Mouse (Mus musculus) limb, embryonic 10.5 days (tissue): Measurements from ENCODE around the gene C130032M10Rik. TPM values are rescaled to one million over a fixed set of nuclear protein-coding genes. Genes with fewer than 3 reads are reported as not detected.

Source experiments
- DNase-seq: peaks from one replicate; pipeline ENCODE4 v3.0.0-alpha.2; 2017; ENCODE audit warnings: low spot score
- H3K27ac ChIP-seq: fragments of 300-500 bp; sonication (generic); 2 replicates; pipeline ENCODE4 v1.5.1; 2016; ENCODE audit warnings: mild to moderate bottlenecking
- H3K27me3 ChIP-seq: fragments of 300-500 bp; sonication (generic); 2 replicates; pipeline ENCODE4 v1.6.1; 2016; ENCODE audit warnings: low read depth, mild to moderate bottlenecking; ENCODE audit not compliant: poor library complexity, severe bottlenecking
- H3K36me3 ChIP-seq: fragments of 300-500 bp; sonication (generic); 2 replicates; pipeline ENCODE4 v1.6.1; 2016; ENCODE audit warnings: mild to moderate bottlenecking, moderate library complexity
- H3K4me1 ChIP-seq: fragments of 300-500 bp; sonication (generic); 2 replicates; pipeline ENCODE4 v1.6.1; 2016
- H3K4me3 ChIP-seq: fragments of 300-500 bp; sonication (generic); 2 replicates; pipeline ENCODE4 v1.5.1; 2016; ENCODE audit warnings: mild to moderate bottlenecking, moderate library complexity
- H3K9me3 ChIP-seq: fragments of 300-500 bp; sonication (generic); replicated peaks from 2 replicates; pipeline ENCODE4 v1.6.1; 2016; ENCODE audit warnings: mild to moderate bottlenecking
- WGBS: fragments of 180-500 bp; shearing (Covaris S2); methylation state at CpG from one replicate; pipeline ENCODE4 v1.1.7; 2016; 5-methylcytosine and 5-hydroxymethylcytosine counted together
- polyA plus RNA-seq: library from polyadenylated mRNA; unstranded; fragments of >200 nt; fragmentation: Nextera tagmentation; extraction: Ambion mirVana; gene quantifications from 2 replicates; pipeline ENCODE4 v1.2.1, GENCODE M21; 2016

Gene C130032M10Rik
- polyA plus RNA-seq, 1 experiment from 2014 or later, result 1.6 TPM

DNA sequence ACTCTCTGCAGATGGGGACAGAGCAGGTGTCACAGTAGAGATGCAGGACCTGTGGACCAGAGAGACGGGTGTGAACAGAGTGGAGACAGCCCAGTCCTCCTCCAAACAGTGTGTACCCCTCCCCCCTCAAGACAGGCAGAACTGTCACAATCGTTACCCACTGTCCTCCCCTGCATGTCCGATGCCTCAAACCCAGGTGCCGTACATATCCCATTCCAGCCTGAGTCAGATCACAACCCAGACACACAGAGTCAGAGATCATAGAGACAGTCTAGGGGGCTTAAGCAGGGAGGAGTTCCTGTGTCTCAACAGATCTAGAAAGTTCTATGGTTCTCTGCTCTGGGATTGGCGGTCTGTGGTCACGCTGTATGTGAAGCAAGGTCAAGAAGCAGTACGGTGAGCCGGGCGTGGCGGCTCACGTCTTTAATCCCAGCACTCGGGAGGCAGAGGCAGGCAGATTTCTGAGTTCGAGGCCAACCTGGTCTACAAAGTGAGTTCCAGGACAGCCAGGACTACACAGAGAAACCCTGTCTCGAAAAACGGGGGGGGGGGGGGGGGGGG, 9.7 kb downstream of the C130032M10Rik start:
- DNase-seq, result no peak
- Histone ChIP-seq H3K36me3 (peaks cover 36% of the 10 kb centered on the region), H3K4me1 (peaks cover 39% of the 10 kb centered on the region), H3K4me3 (no peak overlapping the region), H3K27ac (peak overlapping the region; percentile 14; the same call in 1 of the 2 replicates), H3K9me3 (no peaks in the 10 kb centered on the region), H3K27me3 (no peaks in the 10 kb centered on the region)
- WGBS, result 93% methylated on average over 13 of the region's 15 CpGs

DNA sequence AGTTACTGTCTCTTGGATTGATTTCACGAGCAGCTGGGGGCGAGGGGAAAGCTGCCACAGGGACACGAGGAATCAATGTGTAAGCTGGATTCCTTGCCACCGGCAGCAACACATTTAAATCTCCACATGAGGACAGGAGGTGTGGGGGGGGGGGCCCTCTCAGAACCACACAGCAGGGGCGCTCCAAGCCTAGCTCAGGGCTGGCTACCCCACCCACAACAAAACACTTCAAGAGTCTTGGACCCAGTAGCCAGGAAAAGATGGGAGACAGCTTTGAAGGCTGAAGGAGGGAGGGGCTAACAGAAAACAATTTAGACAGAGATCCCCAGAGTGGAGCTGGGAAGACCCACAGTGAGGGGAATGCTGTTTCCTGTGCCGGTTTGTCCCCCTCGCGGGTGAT, 10.4 kb downstream of the C130032M10Rik start:
- WGBS, result 10% methylated on average over 8 of the region's 8 CpGs
- no peak for DNase-seq
- Histone ChIP-seq H3K4me1 (peaks cover 47% of the 10 kb centered on the region), H3K27ac (peak overlapping the region; percentile 78), H3K36me3 (peaks cover 36% of the 10 kb centered on the region), H3K4me3 (peak overlapping the region; percentile 35), H3K27me3 (no peaks in the 10 kb centered on the region), H3K9me3 (no peaks in the 10 kb centered on the region)

DNA sequence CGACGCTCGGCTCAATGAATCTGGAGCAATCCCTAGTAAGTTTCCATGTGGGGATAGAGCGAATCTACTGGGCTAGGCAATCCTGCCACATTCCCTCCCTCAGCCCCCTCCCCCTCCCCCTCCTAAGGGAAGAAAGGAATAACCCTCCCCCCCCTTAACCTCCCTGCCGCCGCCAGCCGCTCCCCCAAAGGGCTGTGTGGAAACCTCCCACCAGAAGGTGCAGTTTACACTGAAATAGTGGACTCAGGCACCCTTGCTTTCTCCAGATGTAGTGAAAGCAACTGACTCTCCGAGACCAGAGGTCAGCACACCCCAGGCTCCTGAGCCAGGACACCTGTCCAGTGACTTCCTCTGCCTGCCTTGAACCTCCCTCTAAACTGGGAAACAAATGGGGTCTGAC, 11.1 kb downstream of the C130032M10Rik start:
- WGBS, result 2% methylated on average over 8 of the region's 8 CpGs
- no peaks in the 10 kb centered on the region for H3K27me3 ChIP-seq
- peaks cover 36% of the 10 kb centered on the region for H3K36me3 ChIP-seq
- DNase-seq, result peak; percentile 66
- peak overlapping the region; percentile 78 for H3K27ac ChIP-seq
- H3K4me3 ChIP-seq, result peak overlapping the region; percentile 35
- H3K9me3 ChIP-seq, result no peaks in the 10 kb centered on the region
- H3K4me1 ChIP-seq, result peaks cover 53% of the 10 kb centered on the region

DNA sequence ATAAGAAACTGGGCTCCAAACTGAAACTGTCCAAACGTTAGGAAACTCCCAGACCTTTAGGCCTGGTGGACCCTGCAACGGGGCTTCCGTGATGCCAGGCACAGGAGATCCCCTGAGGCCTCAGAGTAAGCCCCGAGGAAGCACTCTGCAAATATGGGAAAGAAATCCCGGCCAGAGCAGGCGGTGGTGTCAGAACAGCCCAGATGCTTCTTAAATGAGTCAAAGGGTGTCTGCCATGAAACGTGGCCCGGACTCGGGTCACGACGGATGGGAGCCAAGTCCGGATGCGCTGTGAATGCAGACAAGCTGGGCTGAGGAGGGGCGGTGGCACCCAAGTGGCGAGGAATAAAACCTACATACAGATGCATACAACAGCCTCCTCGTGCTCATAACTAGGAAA, 11.6 kb downstream of the C130032M10Rik start:
- peak overlapping the region; percentile 35 for H3K4me3 ChIP-seq
- WGBS, result 1% methylated on average over 16 of the region's 16 CpGs
- peaks cover 32% of the 10 kb centered on the region for H3K36me3 ChIP-seq
- peaks cover 58% of the 10 kb centered on the region for H3K4me1 ChIP-seq
- no peaks in the 10 kb centered on the region for H3K27me3 ChIP-seq
- H3K9me3 ChIP-seq, result no peaks in the 10 kb centered on the region
- peak; percentile 85 for DNase-seq
- peak overlapping the region; percentile 78 for H3K27ac ChIP-seq

DNA sequence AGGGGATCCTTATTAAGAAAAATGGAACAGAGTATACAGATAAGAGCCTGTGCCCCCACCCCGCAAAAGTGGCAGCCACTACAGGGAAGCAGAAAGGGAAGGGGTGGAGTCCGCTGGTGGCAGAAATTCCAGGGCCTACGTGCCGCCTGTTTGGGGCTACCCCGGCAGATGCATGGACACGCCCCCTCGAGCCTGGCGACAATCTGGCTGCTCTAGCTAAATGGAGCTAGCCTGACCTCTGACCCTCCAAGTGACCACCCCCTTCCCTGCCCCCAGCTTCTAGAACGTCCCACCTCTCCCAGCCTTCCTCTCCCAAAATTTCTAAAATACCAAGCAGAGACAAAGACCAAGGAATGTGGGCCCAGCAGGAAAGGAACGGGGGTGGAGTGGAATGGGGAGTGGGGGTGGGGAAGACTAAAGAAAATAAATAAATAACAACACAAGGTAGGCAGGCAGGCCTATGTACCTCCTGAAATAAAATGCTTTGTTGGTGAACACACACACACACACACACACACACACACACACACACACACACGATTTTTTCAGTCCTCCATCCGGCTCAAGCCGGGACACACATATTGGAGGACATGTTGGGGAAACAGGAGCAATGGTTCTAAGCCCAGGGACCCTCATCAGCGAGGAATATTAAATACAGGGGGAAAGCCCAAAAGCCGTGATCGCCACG, 12.6 kb downstream of the C130032M10Rik start:
- Histone ChIP-seq H3K4me1 (peaks cover 68% of the 10 kb centered on the region), H3K36me3 (peaks cover 21% of the 10 kb centered on the region), H3K4me3 (peak overlapping the region; percentile 35), H3K27me3 (no peaks in the 10 kb centered on the region), H3K27ac (peak overlapping the region; percentile 78), H3K9me3 (no peaks in the 10 kb centered on the region)
- 11% methylated on average over 17 of the region's 17 CpGs for WGBS
- peak; percentile 87 for DNase-seq

DNA sequence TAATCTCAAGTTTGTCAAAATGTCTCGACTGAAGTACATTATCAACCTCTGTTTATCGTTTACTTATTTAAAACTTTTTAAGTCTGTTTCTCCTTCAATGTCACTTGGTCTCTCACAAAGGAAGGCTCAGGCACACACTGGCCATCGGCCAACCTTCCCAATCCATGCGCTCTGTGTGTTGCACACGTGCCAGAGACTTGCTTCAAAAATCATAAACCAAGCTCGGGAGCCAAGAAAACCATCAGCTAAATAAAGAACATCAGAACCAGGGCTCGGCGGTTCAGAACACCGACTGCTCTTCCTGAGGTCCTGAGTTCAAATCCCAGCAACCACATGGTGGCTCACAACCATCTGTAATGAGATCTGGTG, 13.2 kb downstream of the C130032M10Rik start:
- H3K9me3 ChIP-seq, result no peaks in the 10 kb centered on the region
- peak overlapping the region; percentile 35; the same call in 1 of the 2 replicates for H3K4me3 ChIP-seq
- H3K27me3 ChIP-seq, result no peaks in the 10 kb centered on the region
- DNase-seq, result no peak
- WGBS, result 56% methylated on average over 9 of the region's 9 CpGs
- peak overlapping the region; percentile 78 for H3K27ac ChIP-seq
- peaks cover 16% of the 10 kb centered on the region for H3K36me3 ChIP-seq
- H3K4me1 ChIP-seq, result peaks cover 71% of the 10 kb centered on the region

DNA sequence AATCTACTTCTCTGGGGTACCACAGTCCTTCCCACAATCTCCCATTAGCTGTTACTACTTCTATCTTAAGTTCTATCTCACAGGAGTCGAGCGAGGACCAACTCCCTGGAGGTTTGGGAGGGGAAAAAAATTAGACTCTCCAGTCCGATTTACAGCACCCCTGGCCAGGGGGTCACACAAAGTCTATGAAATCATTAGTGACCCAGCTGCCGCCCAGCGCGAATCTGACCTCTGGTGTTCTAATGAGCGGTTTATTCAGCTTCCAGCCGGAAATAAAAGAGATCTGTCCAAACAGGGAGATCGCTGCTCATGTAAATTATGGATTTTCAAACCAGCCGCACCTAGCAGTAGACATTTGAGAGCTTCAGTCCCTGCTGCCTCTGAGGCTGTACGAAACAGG, 15.8 kb downstream of the C130032M10Rik start:
- no peaks in the 10 kb centered on the region for H3K9me3 ChIP-seq
- peaks cover 86% of the 10 kb centered on the region for H3K4me1 ChIP-seq
- no peak for DNase-seq
- 0 out of 2 replicates have a peak overlapping the region, but pooled peaks have one; percentile 3 for H3K4me3 ChIP-seq
- H3K27me3 ChIP-seq, result no peaks in the 10 kb centered on the region
- H3K36me3 ChIP-seq, result no peaks in the 10 kb centered on the region
- 19% methylated on average over 11 of the region's 11 CpGs for WGBS
- H3K27ac ChIP-seq, result peak overlapping the region; percentile 70

DNA sequence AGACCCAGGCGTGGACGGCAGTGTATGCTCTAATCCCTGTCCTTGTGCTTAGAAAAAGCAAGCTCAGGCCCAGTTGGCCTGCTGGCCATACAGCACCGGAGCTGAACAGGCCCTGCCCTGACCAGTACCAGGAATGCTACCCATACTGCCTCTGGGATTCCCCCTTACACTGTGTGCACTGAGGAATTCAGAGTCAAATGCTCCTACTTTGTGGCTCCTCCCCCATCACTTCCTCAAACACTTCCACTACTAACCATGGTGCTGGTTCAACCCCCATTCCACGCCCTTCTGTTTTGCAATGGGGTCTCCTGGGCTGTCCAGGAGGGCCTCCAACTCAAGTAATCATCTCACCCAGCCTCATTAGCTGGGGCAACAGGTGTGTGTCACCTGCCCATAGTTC, 18.4 kb downstream of the C130032M10Rik start:
- Histone ChIP-seq H3K36me3 (no peaks in the 10 kb centered on the region), H3K9me3 (no peaks in the 10 kb centered on the region), H3K4me3 (no peak overlapping the region), H3K27me3 (no peaks in the 10 kb centered on the region), H3K27ac (no peak overlapping the region; the same call in 1 of the 2 replicates), H3K4me1 (peaks cover 86% of the 10 kb centered on the region)
- no peak for DNase-seq
- 82% methylated on average over 4 of the region's 4 CpGs for WGBS

DNA sequence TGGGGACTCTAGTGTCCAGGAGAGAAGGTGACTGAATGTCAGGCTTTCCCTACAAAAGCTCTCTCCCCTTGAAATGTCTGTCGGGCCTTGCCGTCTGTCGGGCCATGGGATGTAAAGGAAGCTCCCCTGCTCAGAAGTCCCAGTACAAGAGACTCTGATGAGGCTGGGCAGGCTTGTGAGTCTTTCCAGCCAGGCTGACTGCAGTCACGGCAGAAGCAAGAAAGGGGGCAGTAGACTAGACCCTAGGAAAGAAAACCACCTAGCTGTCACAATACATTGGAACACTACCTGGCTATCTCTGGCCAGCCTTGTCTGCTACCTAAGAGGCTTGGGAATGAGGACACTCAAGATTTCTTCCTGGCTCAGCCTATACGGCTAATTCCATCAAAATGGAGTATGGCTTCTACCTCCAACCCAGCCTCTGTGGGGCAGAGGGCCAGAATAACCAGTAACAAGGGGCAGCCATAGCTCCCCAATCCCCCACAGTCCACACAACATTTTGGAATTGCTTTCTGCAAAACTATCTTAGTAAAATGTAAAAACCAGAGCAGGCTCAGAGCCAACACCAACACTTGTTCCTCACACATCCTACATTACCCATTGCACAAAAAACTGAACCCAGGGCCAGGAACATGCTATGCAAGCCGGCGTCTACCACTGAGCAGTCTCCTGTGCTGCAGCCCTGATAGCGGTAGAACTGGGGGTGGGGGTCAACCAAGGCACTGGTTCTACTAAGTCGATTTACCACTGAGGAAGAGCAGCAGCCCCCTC, 19.4 kb downstream of the C130032M10Rik start:
- no peaks in the 10 kb centered on the region for H3K9me3 ChIP-seq
- H3K4me1 ChIP-seq, result peaks cover 90% of the 10 kb centered on the region
- no peaks in the 10 kb centered on the region for H3K27me3 ChIP-seq
- 85% methylated on average over 9 of the region's 9 CpGs for WGBS
- DNase-seq, result no peak
- H3K4me3 ChIP-seq, result no peak overlapping the region
- H3K27ac ChIP-seq, result 0 out of 2 replicates have a peak overlapping the region, but pooled peaks have one; percentile 26
- H3K36me3 ChIP-seq, result no peaks in the 10 kb centered on the region

DNA sequence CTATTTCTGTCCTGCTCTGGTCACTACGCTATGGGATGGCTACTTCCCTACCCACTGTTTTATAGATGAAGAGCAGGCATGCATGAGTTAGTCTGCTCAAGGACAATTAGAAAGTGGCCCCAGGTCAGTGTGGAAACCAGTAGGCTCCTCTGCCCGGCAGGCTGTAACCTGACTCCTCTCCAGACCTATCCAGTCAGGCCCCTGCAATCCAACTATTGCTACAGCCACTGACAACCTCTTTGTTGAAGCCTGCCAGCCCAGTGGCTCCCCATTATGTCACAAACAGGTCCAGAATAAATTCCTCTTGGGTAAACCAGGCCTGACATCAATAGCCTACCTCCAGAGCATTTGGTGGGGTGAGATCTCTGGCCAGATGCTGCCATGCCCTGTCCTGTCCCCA, 21.1 kb downstream of the C130032M10Rik start:
- H3K27me3 ChIP-seq, result no peaks in the 10 kb centered on the region
- WGBS, result 8% methylated on average over 2 of the region's 2 CpGs
- H3K36me3 ChIP-seq, result peaks cover 10% of the 10 kb centered on the region
- H3K4me1 ChIP-seq, result peaks cover 89% of the 10 kb centered on the region
- peak overlapping the region; percentile 21 for H3K4me3 ChIP-seq
- peak; percentile 59 for DNase-seq
- H3K27ac ChIP-seq, result peak overlapping the region; percentile 85
- H3K9me3 ChIP-seq, result no peaks in the 10 kb centered on the region

DNA sequence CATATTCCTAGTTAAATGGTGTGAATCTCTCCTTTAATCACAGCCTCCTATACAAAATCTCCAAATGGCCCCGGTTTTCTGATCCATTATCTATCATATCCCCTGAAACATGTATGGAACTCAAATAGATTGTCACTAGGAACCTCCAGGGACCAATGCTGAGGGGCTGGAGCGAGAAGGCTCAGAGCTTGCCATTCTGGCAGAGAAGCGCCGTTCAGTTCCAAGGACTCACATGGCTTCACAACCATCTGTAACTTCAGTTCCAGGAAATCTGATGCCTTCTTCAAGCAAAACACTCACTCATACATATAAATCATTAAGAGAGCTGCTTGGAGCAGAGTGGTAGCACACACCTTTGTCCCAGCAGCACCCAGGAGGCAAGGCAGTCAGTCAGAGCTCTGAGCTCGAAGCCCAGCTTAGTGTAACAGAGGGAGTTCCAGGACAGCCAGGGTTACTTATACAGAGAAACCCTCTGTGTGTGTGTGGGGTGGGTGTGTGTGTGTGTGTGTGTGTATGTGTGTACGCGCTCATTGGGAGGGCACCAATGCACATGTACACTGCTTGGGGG, 23.6 kb downstream of the C130032M10Rik start:
- peaks cover 10% of the 10 kb centered on the region for H3K36me3 ChIP-seq
- no peaks in the 10 kb centered on the region for H3K27me3 ChIP-seq
- peak overlapping the region; percentile 12; the same call in 1 of the 2 replicates for H3K27ac ChIP-seq
- 57% methylated on average over 7 of the region's 7 CpGs for WGBS
- peaks cover 90% of the 10 kb centered on the region for H3K4me1 ChIP-seq
- no peak for DNase-seq
- H3K4me3 ChIP-seq, result no peak overlapping the region
- H3K9me3 ChIP-seq, result no peaks in the 10 kb centered on the region

DNA sequence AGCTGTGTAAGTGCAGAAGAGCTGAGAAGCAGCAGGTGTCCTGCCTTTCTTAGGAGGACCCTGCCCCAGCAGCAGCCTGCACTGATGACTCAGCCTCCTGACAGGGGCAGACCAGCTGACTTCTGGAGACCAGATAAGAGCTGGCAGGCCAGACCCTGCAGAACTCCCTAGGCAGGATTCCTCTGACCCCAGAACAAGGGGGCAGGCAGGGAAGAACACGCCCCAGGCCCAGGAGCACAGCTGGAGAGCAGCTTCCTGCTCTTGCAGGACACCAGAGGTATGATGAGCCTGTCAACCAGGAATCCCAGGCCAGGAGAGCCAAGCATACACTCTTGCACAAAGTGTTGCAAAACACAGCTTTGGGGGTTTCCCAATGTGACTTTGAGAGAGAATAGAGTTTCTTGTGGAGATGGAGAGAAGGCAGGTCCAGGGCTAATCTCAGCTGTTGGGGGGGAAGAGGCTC, 25.8 kb downstream of the C130032M10Rik start:
- H3K4me1 ChIP-seq, result peaks cover 92% of the 10 kb centered on the region
- H3K27me3 ChIP-seq, result no peaks in the 10 kb centered on the region
- DNase-seq, result no peak
- WGBS, result 23% methylated on average over 1 of the region's 1 CpGs
- no peaks in the 10 kb centered on the region for H3K9me3 ChIP-seq
- H3K27ac ChIP-seq, result peak overlapping the region; percentile 23; the same call in 1 of the 2 replicates
- no peak overlapping the region for H3K4me3 ChIP-seq
- H3K36me3 ChIP-seq, result peaks cover 10% of the 10 kb centered on the region
